Mouse (Mus musculus): ENCODE data around the gene Fgfr2.

DNA sequence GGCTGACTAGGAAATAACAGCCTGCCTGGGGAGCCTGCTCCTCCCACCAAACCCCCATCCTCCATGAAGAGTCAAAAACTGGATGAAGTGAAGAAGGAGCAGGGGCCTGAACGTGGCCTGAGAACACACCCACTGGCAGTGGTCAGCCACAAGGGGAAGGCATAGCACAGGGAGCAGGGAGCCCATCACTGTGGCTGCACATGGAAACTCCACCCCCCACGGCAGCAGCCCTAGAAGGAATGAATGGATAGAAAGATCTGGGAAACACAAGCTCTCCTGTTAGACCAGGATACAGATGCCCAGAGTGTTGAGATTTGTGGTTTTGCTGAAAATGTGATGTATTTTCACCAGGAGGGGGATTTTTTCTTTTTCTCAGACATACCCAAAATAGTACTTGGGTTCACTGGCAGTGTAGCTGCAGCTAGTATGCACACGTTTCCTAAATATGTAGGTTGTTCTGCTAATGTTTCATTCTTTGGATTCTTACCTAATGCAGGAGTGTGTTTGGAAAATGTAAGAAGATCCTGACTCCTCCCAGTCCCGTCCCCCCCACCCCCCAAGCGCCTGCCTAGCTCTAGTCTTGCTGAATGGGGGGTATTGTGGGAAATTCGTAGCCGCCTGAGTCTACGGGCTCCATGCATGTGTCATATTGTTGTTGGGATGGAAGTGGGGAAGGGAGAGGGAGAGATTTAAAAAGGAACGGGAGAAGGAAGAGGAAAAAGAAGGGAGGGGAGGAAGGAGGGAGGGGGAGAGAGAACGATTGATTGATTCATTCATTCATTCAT, 749.4 kb downstream of the Fgfr2 start:
- TF ChIP-seq CTCF (IDR thresholded peaks at IDR 0.05; ENCODE audit: control insufficient read depth, insufficient read depth, insufficient replicate concordance, low read depth, low read length) (no peak), POLR2A (IDR thresholded peaks at IDR 0.05; ENCODE audit: control insufficient read depth, low read depth, low read length) (no peak)
